Mouse (Mus musculus): ENCODE data around the gene Mcub. TPM values are rescaled to one million over a fixed set of nuclear protein-coding genes. Genes with fewer than 3 reads are reported as not detected.

Gene Mcub
- polyA plus RNA-seq, 1 experiment from 2014 or later, result 7.9 TPM

- 78% methylated on average over 8 of the region's 8 CpGs for WGBS (ENCODE audit: insufficient replicate concordance)
- DNase-seq (no peak), ATAC-seq (no peak)
- Histone ChIP-seq H3K4me2 (ENCODE audit: low read depth, low read length) (no peak overlapping the region), H3K9me3 (ENCODE audit: low read length) (no peaks in the 10 kb centered on the region), H3K27me3 (ENCODE audit: insufficient read depth, low read length) (peaks cover 9% of the 10 kb centered on the region), H3K36me3 (replicated peaks; ENCODE audit: insufficient read depth, low read length) (no peaks in the 10 kb centered on the region), H3K9ac (replicated peaks) (no peak overlapping the region), H3K4me3 (ENCODE audit: low read depth, low read length) (no peak overlapping the region), H3K4me1 (ENCODE audit: insufficient read depth) (peaks cover 5% of the 10 kb centered on the region), H3K27ac (ENCODE audit: low read depth) (no peak overlapping the region)
- TF ChIP-seq CTCF (IDR thresholded peaks at IDR 0.05; ENCODE audit: low read depth) (no peak), EP300 (IDR thresholded peaks at IDR 0.05; ENCODE audit: low read depth) (no peak)
Measured at GRCm38 (mm10) chr3:129964681-129965080, 5.3 kb downstream of the Mcub start.

- Histone ChIP-seq H3K9ac (replicated peaks) (no peak overlapping the region), H3K27ac (ENCODE audit: low read depth) (no peak overlapping the region), H3K9me3 (ENCODE audit: low read length) (no peaks in the 10 kb centered on the region), H3K27me3 (ENCODE audit: insufficient read depth, low read length) (no peaks in the 10 kb centered on the region), H3K4me3 (ENCODE audit: low read depth, low read length) (no peak overlapping the region), H3K36me3 (replicated peaks; ENCODE audit: insufficient read depth, low read length) (no peaks in the 10 kb centered on the region), H3K4me2 (ENCODE audit: low read depth, low read length) (no peak overlapping the region), H3K4me1 (ENCODE audit: insufficient read depth) (no peaks in the 10 kb centered on the region)
- 77% methylated on average over 8 of the region's 8 CpGs for WGBS (ENCODE audit: insufficient replicate concordance)
- ATAC-seq (no peak), DNase-seq (peak; percentile 5)
- TF ChIP-seq CTCF (IDR thresholded peaks at IDR 0.05; ENCODE audit: low read depth), result no peak
- no peak for TF ChIP-seq EP300 (IDR thresholded peaks at IDR 0.05; ENCODE audit: low read depth)
Measured at GRCm38 (mm10) chr3:129962533-129962932, 7.5 kb downstream of the Mcub start.

GRCm38 (mm10) chr3:129953296-129953695, 16.7 kb downstream of the Mcub start:
- WGBS (ENCODE audit: insufficient replicate concordance), result 76% methylated on average over 4 of the region's 4 CpGs
- ATAC-seq (no peak), DNase-seq (no peak)
- H3K9ac ChIP-seq (replicated peaks), result no peak overlapping the region
- H3K36me3 ChIP-seq (replicated peaks; ENCODE audit: insufficient read depth, low read length), result no peaks in the 10 kb centered on the region
- H3K27ac ChIP-seq (ENCODE audit: low read depth), result no peak overlapping the region
- H3K4me3 ChIP-seq (ENCODE audit: low read depth, low read length), result no peak overlapping the region
- H3K9me3 ChIP-seq (ENCODE audit: low read length), result no peaks in the 10 kb centered on the region
- H3K4me2 ChIP-seq (ENCODE audit: low read depth, low read length), result no peak overlapping the region
- no peak for TF ChIP-seq EP300 (IDR thresholded peaks at IDR 0.05; ENCODE audit: low read depth)
- H3K4me1 ChIP-seq (ENCODE audit: insufficient read depth), result no peaks in the 10 kb centered on the region
- no peaks in the 10 kb centered on the region for H3K27me3 ChIP-seq (ENCODE audit: insufficient read depth, low read length)

- no peaks in the 10 kb centered on the region for H3K27me3 ChIP-seq (ENCODE audit: insufficient read depth, low read length)
- H3K9ac ChIP-seq (replicated peaks), result no peak overlapping the region
- H3K4me1 ChIP-seq (ENCODE audit: insufficient read depth), result no peaks in the 10 kb centered on the region
- WGBS (ENCODE audit: insufficient replicate concordance), result 67% methylated on average over 5 of the region's 5 CpGs
- no peaks in the 10 kb centered on the region for H3K9me3 ChIP-seq (ENCODE audit: low read length)
- no peaks in the 10 kb centered on the region for H3K36me3 ChIP-seq (replicated peaks; ENCODE audit: insufficient read depth, low read length)
- H3K4me2 ChIP-seq (ENCODE audit: low read depth, low read length), result no peak overlapping the region
- ATAC-seq (no peak), DNase-seq (no peak)
- no peak for TF ChIP-seq EP300 (IDR thresholded peaks at IDR 0.05; ENCODE audit: low read depth)
- H3K4me3 ChIP-seq (ENCODE audit: low read depth, low read length), result no peak overlapping the region
- no peak overlapping the region for H3K27ac ChIP-seq (ENCODE audit: low read depth)
Measured at GRCm38 (mm10) chr3:129949158-129949773, 20.7 kb downstream of the Mcub start.

- Histone ChIP-seq H3K4me2 (ENCODE audit: low read depth, low read length) (no peak overlapping the region), H3K4me3 (ENCODE audit: low read depth, low read length) (no peak overlapping the region), H3K36me3 (replicated peaks; ENCODE audit: insufficient read depth, low read length) (no peaks in the 10 kb centered on the region), H3K9ac (replicated peaks) (no peak overlapping the region), H3K27me3 (ENCODE audit: insufficient read depth, low read length) (no peaks in the 10 kb centered on the region), H3K4me1 (ENCODE audit: insufficient read depth) (no peaks in the 10 kb centered on the region), H3K27ac (ENCODE audit: low read depth) (no peak overlapping the region), H3K9me3 (ENCODE audit: low read length) (no peaks in the 10 kb centered on the region)
- ATAC-seq, result no peak
- WGBS (ENCODE audit: insufficient replicate concordance), result 68% methylated on average over 5 of the region's 5 CpGs
- DNase-seq, result no peak
- TF ChIP-seq EP300 (IDR thresholded peaks at IDR 0.05; ENCODE audit: low read depth) (no peak), CTCF (IDR thresholded peaks at IDR 0.05; ENCODE audit: low read depth) (no peak)
Measured at GRCm38 (mm10) chr3:129948359-129948758, 21.6 kb downstream of the Mcub start.

GRCm38 (mm10) chr3:129946217-129946914, 23.6 kb downstream of the Mcub start:
- Histone ChIP-seq H3K4me1 (ENCODE audit: insufficient read depth) (no peaks in the 10 kb centered on the region), H3K27me3 (ENCODE audit: insufficient read depth, low read length) (no peaks in the 10 kb centered on the region), H3K4me2 (ENCODE audit: low read depth, low read length) (no peak overlapping the region), H3K36me3 (replicated peaks; ENCODE audit: insufficient read depth, low read length) (no peaks in the 10 kb centered on the region), H3K9me3 (ENCODE audit: low read length) (no peaks in the 10 kb centered on the region), H3K9ac (replicated peaks) (no peak overlapping the region), H3K27ac (ENCODE audit: low read depth) (no peak overlapping the region), H3K4me3 (ENCODE audit: low read depth, low read length) (no peak overlapping the region)
- TF ChIP-seq CTCF (IDR thresholded peaks at IDR 0.05; ENCODE audit: low read depth) (no peak), EP300 (IDR thresholded peaks at IDR 0.05; ENCODE audit: low read depth) (peak; percentile 87)
- ATAC-seq (peak; percentile 76), DNase-seq (no peak)
- WGBS (ENCODE audit: insufficient replicate concordance), result 51% methylated on average over 5 of the region's 5 CpGs
